In genomic region chr9:27414058-27414460, GRCm38 (mm10) we compare ENCODE assay signal across 9 mouse cellular contexts. TPM values are rescaled to one million over a fixed set of nuclear protein-coding genes. Genes with fewer than 3 reads are reported as not detected.
DNase-seq lines count a peak whose midpoint lies in the region; ATAC-seq and TF ChIP-seq lines count a peak whose summit lies in the region.
"Had no signal": no experiment of that assay in that cellular context is flagged by ENCODE, and none has a peak within 500 bp of the region (broad histone marks: within the 10 kb centered on the region; RNA-seq: fewer than 3 reads in every experiment).

No protein-coding gene starts in this region.

- TF ChIP-seq CTCF in G1E (IDR thresholded peaks at IDR 0.05; ENCODE audit: low read depth, low read length): peak; percentile 82
- TF ChIP-seq CTCF in liver, embryonic 14.5 days (IDR thresholded peaks at IDR 0.05; ENCODE audit: low read depth): peak; percentile 94

- H3K4me3 ChIP-seq in G1E (ENCODE audit: low read depth, low read length): no peak overlapping the region
- H3K4me3 ChIP-seq in heart, embryonic 15.5 days: no peak overlapping the region
- no peak overlapping the region for H3K4me3 ChIP-seq in liver, embryonic 14.5 days (ENCODE audit: insufficient read depth in 1 of 2, low read depth in 2 of 2, low read length in 2 of 2)

- DNase-seq in G1E (ENCODE audit: low spot score): no peak
- DNase-seq in brain, embryonic 18.5 days (ENCODE audit: low read depth, low spot score): peak; percentile 39
- peak; percentile 44 for DNase-seq in fibroblast of lung, adult 2 months (ENCODE audit: low read depth)
- peak; percentile 55 for DNase-seq in kidney, postnatal 14 days
- DNase-seq in liver, embryonic 14.5 days (ENCODE audit: low read depth in 3 of 3, low spot score in 3 of 3): no peak
- peak; percentile 49 for DNase-seq in ovary, postnatal 14 days (ENCODE audit: low spot score)
- peak; percentile 21 to 75 for DNase-seq in urinary bladder, postnatal 4 days (ENCODE audit: low spot score in 2 of 2)

- no peak overlapping the region for H3K9ac ChIP-seq in heart, embryonic 15.5 days
- H3K9ac ChIP-seq in liver, embryonic 14.5 days (replicated peaks): no peak overlapping the region

- no peak for ATAC-seq in G1E (ENCODE audit: extremely low read depth, insufficient number of reproducible peaks, low FRiP score, poor library complexity, severe bottlenecking)
- 0 out of 2 replicates have a peak, but pooled peaks have one; percentile 20 for ATAC-seq in heart, embryonic 15.5 days (replicated peaks; ENCODE audit: insufficient number of reproducible peaks, insufficient read depth, low FRiP score, low read depth)
- no peak for ATAC-seq in liver, embryonic 14.5 days (ENCODE audit: insufficient read depth)

- H3K27ac ChIP-seq in heart, embryonic 15.5 days: no peak overlapping the region
- no peak overlapping the region for H3K27ac ChIP-seq in liver, embryonic 14.5 days
- H3K27ac ChIP-seq: macrophage had no signal

- H3K9me3 ChIP-seq in G1E (replicated peaks): peaks cover 2% of the 10 kb centered on the region
- H3K9me3 ChIP-seq in heart, embryonic 15.5 days (replicated peaks): no peaks in the 10 kb centered on the region
- no peaks in the 10 kb centered on the region for H3K9me3 ChIP-seq in liver, embryonic 14.5 days (ENCODE audit: control insufficient read depth, low read length)

- no peaks in the 10 kb centered on the region for H3K36me3 ChIP-seq in G1E (replicated peaks)
- no peaks in the 10 kb centered on the region for H3K36me3 ChIP-seq in heart, embryonic 15.5 days
- H3K36me3 ChIP-seq in liver, embryonic 14.5 days (replicated peaks; ENCODE audit: control insufficient read depth, insufficient read depth, low read depth): no peaks in the 10 kb centered on the region

- TF ChIP-seq EP300 in liver, embryonic 14.5 days (IDR thresholded peaks at IDR 0.05; ENCODE audit: low read depth): no peak

- no peaks in the 10 kb centered on the region for H3K27me3 ChIP-seq in G1E (ENCODE audit: insufficient read depth, low read length)
- H3K27me3 ChIP-seq in heart, embryonic 15.5 days: peaks cover 9% of the 10 kb centered on the region
- H3K27me3 ChIP-seq in liver, embryonic 14.5 days (ENCODE audit: control insufficient read depth, insufficient read depth, low read length): no peaks in the 10 kb centered on the region

- peak overlapping the region; percentile 30 for H3K4me2 ChIP-seq in heart, embryonic 15.5 days
- H3K4me2 ChIP-seq in liver, embryonic 14.5 days (ENCODE audit: low read depth): no peak overlapping the region

- no peaks in the 10 kb centered on the region for H3K4me1 ChIP-seq in G1E (ENCODE audit: insufficient read depth, low read depth, low read length)
- no peaks in the 10 kb centered on the region for H3K4me1 ChIP-seq in heart, embryonic 15.5 days (replicated peaks)
- no peaks in the 10 kb centered on the region for H3K4me1 ChIP-seq in liver, embryonic 14.5 days (replicated peaks; ENCODE audit: control insufficient read depth in 2 of 2, insufficient read depth in 2 of 2, low read length in 1 of 2)

- 2% methylated on average over 11 of the region's 11 CpGs for WGBS in heart, embryonic 15.5 days
- 11% methylated on average over 11 of the region's 11 CpGs for WGBS in liver, embryonic 14.5 days (ENCODE audit: insufficient replicate concordance)

RNA-seq across cellular contexts. Expression of gene Spata19, which starts 17.5 kb away (rescaled TPM):
- not detected in 2 replicates for total RNA-seq in G1E (2014; fragmentation: Nextera tagmentation)
- total RNA-seq in G1E (2017): 0.16 TPM in 1 of 2 replicates, not detected in the other
- polyA plus RNA-seq in G1E (2012): not detected in 2 replicates
- not detected in 2 replicates for polyA plus RNA-seq in heart, embryonic 15.5 days (2015; fragmentation: Nextera tagmentation; extraction: Ambion mirVana)
- not detected in 2 replicates for polyA plus RNA-seq in liver, embryonic 14.5 days (2012; rRNA removed)
- polyA plus RNA-seq in liver, embryonic 14.5 days (2014; fragmentation: Nextera tagmentation; extraction: Ambion mirVana): not detected in 2 replicates
- polyA plus RNA-seq: macrophage had no signal

Comparison
In these comparisons a context has a peak if more than half of its experiments do, and no peak if none do; other contexts are left out.
1. DNase-seq: peak in brain, embryonic 18.5 days (single experiment), fibroblast of lung, adult 2 months (single experiment), kidney, postnatal 14 days (single experiment), ovary, postnatal 14 days (single experiment) and urinary bladder, postnatal 4 days (2 of 2); none in G1E (single experiment) and liver, embryonic 14.5 days (0 of 3).